Mouse (Mus musculus) cerebellum, adult 2 months (tissue): ENCODE measurements around the gene Uaca. TPM values are rescaled to one million over a fixed set of nuclear protein-coding genes. Genes with fewer than 3 reads are reported as not detected.

Source experiments
- DNase-seq, 2 experiments: peaks; one replicate each; pipeline ENCODE4 v3.0.0; 2021
- H3K27ac ChIP-seq: fragments of 200-500 bp; 2 replicates; pipeline ENCODE4 v1.5.1; 2012; ENCODE audit warnings: low read length, control low read depth, inconsistent platforms; ENCODE audit not compliant: insufficient read depth
- H3K27me3 ChIP-seq: fragments of 200-500 bp; 2 replicates; pipeline ENCODE4 v1.6.1; 2012; ENCODE audit warnings: inconsistent platforms, mild to moderate bottlenecking, low read length, moderate library complexity; ENCODE audit not compliant: control insufficient read depth, insufficient read depth
- H3K4me1 ChIP-seq: fragments of 200-500 bp; 2 replicates; pipeline ENCODE4 v1.6.1; 2011; ENCODE audit warnings: low read length; ENCODE audit not compliant: control insufficient read depth, insufficient read depth
- H3K4me3 ChIP-seq: fragments of 200-500 bp; replicated peaks from 2 replicates; pipeline ENCODE3; 2011; ENCODE audit warnings: mild to moderate bottlenecking, low read depth, low read length, control low read depth; ENCODE audit not compliant: insufficient read depth
- CTCF ChIP-seq: fragments of 200-500 bp; IDR thresholded peaks from 2 replicates; pipeline ENCODE4 v1.5.1; 2011; ENCODE audit warnings: low read depth, mild to moderate bottlenecking, control low read depth, low read length, moderate library complexity, borderline replicate concordance; ENCODE audit not compliant: insufficient read depth
- POLR2A ChIP-seq: fragments of 200-500 bp; IDR thresholded peaks from 2 replicates; pipeline ENCODE4 v1.6.1; 2011; ENCODE audit warnings: low read length, control low read depth, borderline replicate concordance; ENCODE audit not compliant: insufficient read depth
- WGBS: fragments of 180-500 bp; shearing (Covaris S2); methylation state at CpG from one replicate; pipeline ENCODE4 v1.1.7; 2018; 5-methylcytosine and 5-hydroxymethylcytosine counted together
- polyA plus RNA-seq: library from polyadenylated mRNA; depleted of rRNA; stranded (reverse); fragments of >200 nt; gene quantifications from 2 replicates; pipeline ENCODE4 v1.2.3, GENCODE M21; 2012

Uaca gene
- polyA plus RNA-seq, 1 experiment: 6.7 TPM

DNA sequence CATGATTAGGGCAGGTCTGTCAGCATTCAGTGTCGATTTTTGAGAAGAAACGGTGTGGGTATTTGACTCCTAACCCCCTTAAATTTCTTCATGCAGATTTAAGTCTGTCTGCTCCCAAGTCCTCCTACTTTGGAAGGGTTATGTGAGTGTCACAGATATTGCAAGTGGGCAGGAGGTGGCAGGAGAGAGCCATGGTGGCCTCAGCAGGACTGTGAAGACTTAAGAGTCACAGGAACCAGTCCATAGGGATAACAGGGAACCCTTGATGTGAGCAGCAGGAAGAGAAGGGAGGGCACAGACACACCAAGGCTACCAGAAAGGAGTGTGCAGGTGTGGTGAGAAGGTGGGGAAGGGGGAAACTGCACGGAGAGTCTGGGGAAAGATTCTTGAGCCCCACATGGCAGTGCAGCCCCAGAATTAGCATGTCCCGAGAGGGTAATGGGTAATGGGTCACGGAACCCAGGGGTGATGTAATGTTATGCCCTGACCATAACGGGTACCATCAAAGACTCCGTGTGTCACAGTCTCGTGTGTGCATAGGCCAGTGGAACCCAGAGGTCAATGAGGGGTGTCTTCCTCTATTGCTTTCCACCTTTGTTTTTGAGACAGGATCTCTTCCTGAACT, 101.3 kb downstream of the Uaca start:
- 62% methylated on average over 8 of the region's 8 CpGs for WGBS
- no peaks in the 10 kb centered on the region for H3K27me3 ChIP-seq
- TF ChIP-seq POLR2A (no peak), CTCF (peak; percentile 91)
- no peak overlapping the region for H3K4me3 ChIP-seq
- no peaks in the 10 kb centered on the region for H3K4me1 ChIP-seq
- DNase-seq: peak; percentile 49 to 54
- H3K27ac ChIP-seq: no peak overlapping the region

DNA sequence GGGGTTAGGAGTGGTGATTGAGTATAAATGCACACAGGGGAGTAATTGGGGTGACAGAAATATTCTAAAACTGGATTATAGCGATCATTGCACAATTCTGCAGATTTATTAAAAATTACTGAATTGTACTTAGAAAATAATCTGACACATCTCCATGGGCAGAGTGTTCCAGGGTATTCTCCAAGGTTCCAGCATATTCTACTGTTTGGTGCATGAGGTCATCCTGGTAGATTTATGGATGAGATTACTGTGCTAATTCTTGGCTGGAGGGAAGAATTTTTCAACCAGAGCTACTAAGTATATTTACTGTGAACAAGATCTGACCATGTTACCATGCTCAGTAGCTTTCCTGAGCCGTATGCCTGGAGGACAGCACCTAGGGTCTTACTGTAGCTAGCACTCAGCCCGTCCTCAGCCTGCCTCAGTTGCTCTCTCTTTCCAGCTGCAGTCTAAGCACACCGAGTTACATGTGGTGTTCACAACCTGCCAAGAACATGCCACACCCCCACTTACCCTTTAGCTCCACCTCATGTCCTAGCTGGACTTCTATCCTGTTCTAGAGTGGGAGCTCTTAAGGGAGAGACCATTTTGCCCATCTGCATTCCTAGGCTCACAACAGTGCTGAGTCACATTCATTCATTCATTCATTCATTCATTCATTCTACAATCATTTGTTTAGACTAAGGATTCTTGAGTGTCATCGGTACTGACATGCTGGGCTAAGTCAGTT, 104.1 kb downstream of the Uaca start:
- H3K27ac ChIP-seq: no peak overlapping the region
- H3K4me1 ChIP-seq: no peaks in the 10 kb centered on the region
- 76% methylated on average over 5 of the region's 5 CpGs for WGBS
- no peak for DNase-seq
- H3K4me3 ChIP-seq: no peak overlapping the region
- no peak for TF ChIP-seq CTCF
- TF ChIP-seq POLR2A: no peak
- no peaks in the 10 kb centered on the region; the same call in 1 of the 2 replicates for H3K27me3 ChIP-seq

DNA sequence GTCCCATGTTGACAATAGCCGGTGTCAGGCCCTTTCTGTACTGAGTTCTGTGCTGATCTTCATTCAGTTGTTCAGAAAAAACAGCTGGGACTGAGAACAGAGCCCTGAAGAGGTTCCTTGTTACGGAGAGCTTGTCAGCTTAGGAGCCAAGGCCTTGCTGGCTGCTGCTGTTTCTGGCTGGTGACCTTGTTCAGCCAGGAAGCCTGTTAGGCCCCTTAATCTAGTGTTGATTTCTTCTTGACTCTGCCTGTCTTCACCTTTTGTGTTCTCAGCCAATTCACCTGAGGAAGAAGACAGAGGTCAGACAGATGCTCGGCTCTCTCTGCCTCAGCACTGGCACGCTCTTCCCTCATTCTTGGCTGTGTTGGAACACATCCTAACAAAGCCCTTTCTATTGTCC, 104.9 kb downstream of the Uaca start:
- Histone ChIP-seq H3K4me3 (no peak overlapping the region), H3K4me1 (no peaks in the 10 kb centered on the region), H3K27ac (no peak overlapping the region), H3K27me3 (no peaks in the 10 kb centered on the region; the same call in 1 of the 2 replicates)
- TF ChIP-seq POLR2A (no peak), CTCF (no peak)
- DNase-seq: no peak
- WGBS: 77% methylated on average over 4 of the region's 4 CpGs

DNA sequence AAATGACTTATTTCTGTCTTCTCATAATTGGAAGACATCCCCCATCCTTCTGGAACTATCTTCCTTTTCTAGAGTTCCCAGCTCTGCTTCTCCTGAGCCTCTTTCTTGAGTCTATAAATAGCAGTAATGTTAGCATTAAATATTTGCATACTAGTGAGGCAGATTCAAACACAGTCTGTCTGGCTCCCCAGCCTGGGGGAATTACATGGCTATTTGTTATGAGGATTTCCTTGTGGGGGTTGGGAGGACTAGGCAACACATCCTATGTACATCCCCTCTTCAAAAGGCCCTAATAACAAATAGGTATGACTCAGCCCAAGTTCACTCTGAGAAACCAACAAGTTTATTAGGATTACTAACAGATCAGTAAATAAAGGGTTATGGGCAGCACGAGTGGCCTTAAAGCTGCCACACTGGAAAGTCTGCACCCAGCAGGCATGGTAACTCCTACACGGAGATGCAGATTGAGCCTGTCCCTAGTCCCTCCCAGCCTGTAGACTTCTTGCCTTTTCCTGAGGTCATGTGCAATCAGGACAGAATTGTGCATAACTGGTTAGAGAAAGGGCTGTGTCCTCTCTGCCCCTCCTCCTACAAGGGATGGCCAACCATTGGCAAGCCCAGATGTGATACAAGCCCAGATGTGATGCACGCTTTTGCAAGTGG, 105.6 kb downstream of the Uaca start:
- Histone ChIP-seq H3K27me3 (no peaks in the 10 kb centered on the region; the same call in 1 of the 2 replicates), H3K4me1 (no peaks in the 10 kb centered on the region), H3K4me3 (no peak overlapping the region), H3K27ac (no peak overlapping the region)
- no peak for TF ChIP-seq CTCF
- TF ChIP-seq POLR2A: no peak
- 83% methylated on average over 3 of the region's 3 CpGs for WGBS
- DNase-seq: no peak

DNA sequence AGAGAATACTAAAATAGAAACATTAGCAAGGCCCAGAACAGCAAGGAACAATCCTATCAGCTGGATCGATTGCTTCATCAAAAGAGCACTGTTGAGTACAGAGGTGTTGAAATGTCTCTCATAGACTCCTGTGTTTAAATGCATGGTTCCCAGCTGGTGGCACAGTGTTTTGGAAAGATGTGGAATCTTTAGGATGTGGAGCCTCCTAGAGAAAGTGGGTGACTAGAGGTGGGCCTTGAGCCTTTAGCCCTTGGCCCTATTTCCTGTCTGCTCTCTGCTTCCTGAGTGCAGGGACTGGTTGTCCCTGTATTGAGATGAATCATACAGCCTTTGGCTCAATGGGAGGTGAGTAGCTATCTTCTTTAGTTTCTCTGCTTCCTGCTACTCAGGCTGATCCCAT, 117.9 kb downstream of the Uaca start:
- Histone ChIP-seq H3K4me1 (no peaks in the 10 kb centered on the region), H3K27ac (no peak overlapping the region), H3K27me3 (no peaks in the 10 kb centered on the region; the same call in 1 of the 2 replicates), H3K4me3 (no peak overlapping the region)
- no peak for DNase-seq
- TF ChIP-seq CTCF (no peak), POLR2A (no peak)
- 92% methylated on average over 1 of the region's 1 CpGs for WGBS

DNA sequence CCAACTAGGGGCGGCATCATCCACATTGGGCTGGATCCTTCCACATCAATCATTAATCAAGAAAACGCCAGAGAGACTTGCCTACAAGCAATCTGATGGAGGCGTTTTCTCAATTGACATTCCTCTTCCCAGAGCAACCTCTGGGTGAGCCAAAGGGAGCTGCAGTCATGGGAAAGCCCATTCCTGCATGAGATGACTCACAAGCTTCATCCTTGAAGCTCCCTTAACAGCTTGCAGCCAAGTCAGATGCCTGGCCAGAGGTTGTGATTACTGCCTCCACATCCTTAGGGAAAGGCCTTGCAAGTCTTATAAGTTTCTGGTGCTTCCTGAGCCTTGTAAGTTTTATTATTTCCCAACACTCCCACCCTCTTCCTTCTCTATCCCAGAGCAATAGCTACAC, 119.3 kb downstream of the Uaca start:
- no peaks in the 10 kb centered on the region for H3K4me1 ChIP-seq
- H3K27me3 ChIP-seq: no peaks in the 10 kb centered on the region; the same call in 1 of the 2 replicates
- WGBS: 90% methylated on average over 3 of the region's 3 CpGs
- H3K4me3 ChIP-seq: no peak overlapping the region
- no peak overlapping the region for H3K27ac ChIP-seq
- TF ChIP-seq POLR2A (no peak), CTCF (no peak)
- no peak for DNase-seq

DNA sequence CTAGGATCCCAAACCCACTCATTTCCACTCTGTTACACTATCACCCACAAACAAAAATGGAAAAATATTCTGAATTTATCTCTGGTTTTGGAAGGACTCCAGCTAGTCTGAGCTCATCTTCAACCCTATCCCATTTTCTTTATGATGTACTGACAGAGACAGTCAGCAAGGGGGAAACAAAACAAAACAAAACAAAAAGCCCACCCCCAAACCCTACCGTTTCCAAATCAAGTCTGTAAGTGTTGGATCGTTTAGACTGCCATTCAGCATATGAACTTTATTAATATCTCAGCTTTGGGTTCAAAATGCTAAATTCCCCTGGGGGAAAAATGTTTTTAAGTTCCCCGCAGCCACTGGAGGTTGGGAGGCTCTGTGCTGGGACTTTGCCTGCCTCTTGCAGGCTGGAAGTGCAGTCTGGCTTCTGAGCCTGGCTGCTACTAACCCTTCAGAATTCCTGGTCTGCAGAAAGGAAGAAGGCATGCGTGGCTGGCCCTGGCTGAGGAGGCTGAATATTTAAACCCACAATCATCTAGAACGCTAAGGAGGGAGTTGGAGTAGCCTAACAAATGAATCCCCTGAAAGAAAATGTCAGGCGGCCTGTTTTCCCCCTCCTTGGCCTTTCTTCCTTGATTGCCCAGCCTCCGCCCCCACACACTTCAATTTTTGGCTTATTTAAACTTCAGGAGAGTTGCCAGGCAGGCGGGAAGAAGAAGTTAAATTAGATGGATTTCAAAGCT, 125.8 kb downstream of the Uaca start:
- 68% methylated on average over 8 of the region's 8 CpGs for WGBS

More for the DNA sequence above, 125.8 kb downstream of the Uaca start:
- DNase-seq: no peak
- Histone ChIP-seq H3K27me3 (no peaks in the 10 kb centered on the region), H3K27ac (no peak overlapping the region), H3K4me1 (no peaks in the 10 kb centered on the region), H3K4me3 (no peak overlapping the region)
- no peak for TF ChIP-seq POLR2A
- TF ChIP-seq CTCF: no peak
